Mouse (Mus musculus): ENCODE measurements around the gene Lrrc29. TPM values are rescaled to one million over a fixed set of nuclear protein-coding genes. Genes with fewer than 3 reads are reported as not detected.

Gene Lrrc29
- polyA plus RNA-seq, 1 experiment = 2.5 TPM

GRCm38 (mm10) chr8:105336373-105337130, 10.5 kb upstream of the Lrrc29 start:
- TF ChIP-seq GATA1 (IDR thresholded peaks at IDR 0.05; ENCODE audit: low read length) (no peak), TAL1 (IDR thresholded peaks at IDR 0.05; ENCODE audit: low read length) (no peak)
- Histone ChIP-seq H3K27me3 (ENCODE audit: control insufficient read depth) (no peaks in the 10 kb centered on the region), H3K9me3 (ENCODE audit: control insufficient read depth, low read length) (peaks cover 3% of the 10 kb centered on the region), H3K36me3 (ENCODE audit: control insufficient read depth) (peaks cover 36% of the 10 kb centered on the region), H3K4me3 (replicated peaks) (no peak overlapping the region), H3K4me1 (ENCODE audit: control insufficient read depth) (peaks cover 35% of the 10 kb centered on the region)

- H3K4me3 ChIP-seq (replicated peaks) = no peak overlapping the region
- TF ChIP-seq TAL1 (IDR thresholded peaks at IDR 0.05; ENCODE audit: low read length) (no peak), GATA1 (IDR thresholded peaks at IDR 0.05; ENCODE audit: low read length) (no peak)
- H3K9me3 ChIP-seq (ENCODE audit: control insufficient read depth, low read length) = peaks cover 3% of the 10 kb centered on the region
- H3K36me3 ChIP-seq (ENCODE audit: control insufficient read depth) = peaks cover 75% of the 10 kb centered on the region
- H3K4me1 ChIP-seq (ENCODE audit: control insufficient read depth) = peaks cover 21% of the 10 kb centered on the region
- no peaks in the 10 kb centered on the region for H3K27me3 ChIP-seq (ENCODE audit: control insufficient read depth)
Measured at GRCm38 (mm10) chr8:105332523-105332922, 6.4 kb upstream of the Lrrc29 start.

- peaks cover 74% of the 10 kb centered on the region for H3K36me3 ChIP-seq (ENCODE audit: control insufficient read depth)
- H3K9me3 ChIP-seq (ENCODE audit: control insufficient read depth, low read length) = peaks cover 3% of the 10 kb centered on the region
- H3K4me3 ChIP-seq (replicated peaks) = no peak overlapping the region
- H3K4me1 ChIP-seq (ENCODE audit: control insufficient read depth) = peaks cover 27% of the 10 kb centered on the region
- TF ChIP-seq GATA1 (IDR thresholded peaks at IDR 0.05; ENCODE audit: low read length) (no peak), TAL1 (IDR thresholded peaks at IDR 0.05; ENCODE audit: low read length) (no peak)
- no peaks in the 10 kb centered on the region for H3K27me3 ChIP-seq (ENCODE audit: control insufficient read depth)
Measured at GRCm38 (mm10) chr8:105331931-105332330, 5.9 kb upstream of the Lrrc29 start.

GRCm38 (mm10) chr8:105331469-105331868, 5.4 kb upstream of the Lrrc29 start:
- Histone ChIP-seq H3K4me3 (replicated peaks) (no peak overlapping the region), H3K36me3 (ENCODE audit: control insufficient read depth) (peaks cover 69% of the 10 kb centered on the region), H3K4me1 (ENCODE audit: control insufficient read depth) (peaks cover 32% of the 10 kb centered on the region), H3K27me3 (ENCODE audit: control insufficient read depth) (no peaks in the 10 kb centered on the region), H3K9me3 (ENCODE audit: control insufficient read depth, low read length) (peaks cover 3% of the 10 kb centered on the region)
- TF ChIP-seq TAL1 (IDR thresholded peaks at IDR 0.05; ENCODE audit: low read length) (no peak), GATA1 (IDR thresholded peaks at IDR 0.05; ENCODE audit: low read length) (no peak)

GRCm38 (mm10) chr8:105330325-105330724, 4.2 kb upstream of the Lrrc29 start:
- H3K36me3 ChIP-seq (ENCODE audit: control insufficient read depth) = peaks cover 63% of the 10 kb centered on the region

GRCm38 (mm10) chr8:105326968-105327367, 890 bp upstream of the Lrrc29 start:
- no peaks in the 10 kb centered on the region for H3K27me3 ChIP-seq (ENCODE audit: control insufficient read depth)
- peaks cover 78% of the 10 kb centered on the region for H3K36me3 ChIP-seq (ENCODE audit: control insufficient read depth)
- H3K4me3 ChIP-seq (replicated peaks) = peak overlapping the region; percentile 85
- TF ChIP-seq TAL1 (IDR thresholded peaks at IDR 0.05; ENCODE audit: low read length) = no peak
- peak; percentile 77 for TF ChIP-seq GATA1 (IDR thresholded peaks at IDR 0.05; ENCODE audit: low read length)
- no peaks in the 10 kb centered on the region for H3K9me3 ChIP-seq (ENCODE audit: control insufficient read depth, low read length)
- peaks cover 67% of the 10 kb centered on the region for H3K4me1 ChIP-seq (ENCODE audit: control insufficient read depth)

More at GRCm38 (mm10) chr8:105330325-105330724, 4.2 kb upstream of the Lrrc29 start:
- Histone ChIP-seq H3K27me3 (ENCODE audit: control insufficient read depth) (no peaks in the 10 kb centered on the region), H3K9me3 (ENCODE audit: control insufficient read depth, low read length) (no peaks in the 10 kb centered on the region), H3K4me1 (ENCODE audit: control insufficient read depth) (peaks cover 34% of the 10 kb centered on the region), H3K4me3 (replicated peaks) (no peak overlapping the region)
- TF ChIP-seq TAL1 (IDR thresholded peaks at IDR 0.05; ENCODE audit: low read length) (no peak), GATA1 (IDR thresholded peaks at IDR 0.05; ENCODE audit: low read length) (no peak)

GRCm38 (mm10) chr8:105325641-105326093, 411 bp downstream of the Lrrc29 start:
- TF ChIP-seq TAL1 (IDR thresholded peaks at IDR 0.05; ENCODE audit: low read length) (no peak), GATA1 (IDR thresholded peaks at IDR 0.05; ENCODE audit: low read length) (no peak)
- peaks cover 78% of the 10 kb centered on the region for H3K4me1 ChIP-seq (ENCODE audit: control insufficient read depth)
- no peaks in the 10 kb centered on the region for H3K27me3 ChIP-seq (ENCODE audit: control insufficient read depth)
- H3K9me3 ChIP-seq (ENCODE audit: control insufficient read depth, low read length) = 0 out of 2 replicates have a peak, but pooled peaks cover under 1% of the 10 kb centered on the region
- peak overlapping the region; percentile 85 for H3K4me3 ChIP-seq (replicated peaks)
- H3K36me3 ChIP-seq (ENCODE audit: control insufficient read depth) = peaks cover 78% of the 10 kb centered on the region

GRCm38 (mm10) chr8:105323183-105323582, 2.9 kb downstream of the Lrrc29 start:
- H3K27me3 ChIP-seq (ENCODE audit: control insufficient read depth) = no peaks in the 10 kb centered on the region
- 0 out of 2 replicates have a peak, but pooled peaks cover 2% of the 10 kb centered on the region for H3K9me3 ChIP-seq (ENCODE audit: control insufficient read depth, low read length)
- H3K4me1 ChIP-seq (ENCODE audit: control insufficient read depth) = peaks cover 91% of the 10 kb centered on the region
- TF ChIP-seq TAL1 (IDR thresholded peaks at IDR 0.05; ENCODE audit: low read length) (peak; percentile 87), GATA1 (IDR thresholded peaks at IDR 0.05; ENCODE audit: low read length) (peak; percentile 86)
- H3K36me3 ChIP-seq (ENCODE audit: control insufficient read depth) = peaks cover 78% of the 10 kb centered on the region
- peak overlapping the region; percentile 85 for H3K4me3 ChIP-seq (replicated peaks)

- Histone ChIP-seq H3K4me1 (ENCODE audit: control insufficient read depth) (peaks cover 89% of the 10 kb centered on the region), H3K36me3 (ENCODE audit: control insufficient read depth) (peaks cover 97% of the 10 kb centered on the region), H3K27me3 (ENCODE audit: control insufficient read depth) (no peaks in the 10 kb centered on the region)
Measured at GRCm38 (mm10) chr8:105318662-105319190, 7.4 kb downstream of the Lrrc29 start.

More at GRCm38 (mm10) chr8:105318662-105319190, 7.4 kb downstream of the Lrrc29 start:
- Histone ChIP-seq H3K4me3 (replicated peaks) (no peak overlapping the region), H3K9me3 (ENCODE audit: control insufficient read depth, low read length) (0 out of 2 replicates have a peak, but pooled peaks cover 2% of the 10 kb centered on the region)
- no peak for TF ChIP-seq TAL1 (IDR thresholded peaks at IDR 0.05; ENCODE audit: low read length)
- TF ChIP-seq GATA1 (IDR thresholded peaks at IDR 0.05; ENCODE audit: low read length) = no peak

Data from erythroblast, embryonic 14.5 days (primary cell).